In genomic region chr12:37521772-37522171, GRCm38 (mm10) we compare ENCODE assay signal across 19 mouse cellular contexts.
DNase-seq lines count a peak whose midpoint lies in the region.
"Had no signal": no experiment of that assay in that cellular context is flagged by ENCODE, and none has a peak within 500 bp of the region (broad histone marks: within the 10 kb centered on the region; RNA-seq: fewer than 3 reads in every experiment).

No protein-coding gene starts in this region.

- DNase-seq in layer of hippocampus, adult 11-12 months (ENCODE audit: low spot score) = peak; percentile 6
- DNase-seq in layer of hippocampus, postnatal 10 days (ENCODE audit: low spot score in 2 of 2) = no peak
- DNase-seq in right cerebral cortex, adult 2 months (ENCODE audit: low spot score in 2 of 2) = peak; percentile 7 to 17
- no peak for DNase-seq in right cerebral cortex, postnatal 14 days
- peak; percentile 3 to 42 for DNase-seq in left cerebral cortex, adult 9 months (ENCODE audit: low spot score in 2 of 2)
- DNase-seq in telencephalon, adult 2 months (ENCODE audit: low read depth, low spot score) = peak; percentile 60
- no peak for DNase-seq in kidney, postnatal 14 days
- no peak for DNase-seq in kidney, adult 9 months
- DNase-seq: adrenal gland, postnatal 14 days; cerebellum, adult 18-20 months; cerebellum, postnatal 10 days; heart, adult 2 months; heart, postnatal 4 days; kidney, postnatal 36 days; liver; lung, embryonic 14.5 days; lung, postnatal 14 days; midbrain, embryonic 14.5 days; thymus, postnatal 4 days had no signal

Comparison
In these comparisons a context has a peak if more than half of its experiments do, and no peak if none do; other contexts are left out.
1. DNase-seq: peak in layer of hippocampus, adult 11-12 months (single experiment), right cerebral cortex, adult 2 months (2 of 2), left cerebral cortex, adult 9 months (2 of 2) and telencephalon, adult 2 months (single experiment); none in layer of hippocampus, postnatal 10 days (0 of 2), right cerebral cortex, postnatal 14 days (single experiment), kidney, postnatal 14 days (single experiment) and kidney, adult 9 months (single experiment).